Mouse (Mus musculus): ENCODE measurements around the gene Grik3. TPM values are rescaled to one million over a fixed set of nuclear protein-coding genes. Genes with fewer than 3 reads are reported as not detected.

Gene Grik3
- polyA plus RNA-seq, 1 experiment from 2014 or later: 0.01 TPM

DNA sequence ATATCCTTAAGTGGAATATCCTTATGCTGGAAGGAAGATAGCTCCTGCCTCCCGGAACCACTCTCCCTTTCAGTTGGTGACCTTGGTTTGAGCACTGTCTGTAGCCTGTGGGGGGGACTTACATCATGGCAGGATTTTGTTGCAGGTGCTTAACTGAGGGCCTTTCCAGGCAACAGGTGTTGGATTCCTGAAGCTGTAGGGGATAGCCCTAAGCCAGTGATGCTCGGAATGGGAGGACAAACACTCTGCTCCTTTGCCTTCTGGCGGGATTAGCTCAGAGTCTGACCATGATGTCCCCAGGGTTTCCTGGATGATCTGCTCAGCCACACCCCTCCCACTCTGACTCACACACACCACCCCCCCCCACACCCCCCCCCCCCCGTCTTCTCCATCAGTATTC, 45.5 kb downstream of the Grik3 start:
- Histone ChIP-seq H3K9me3 (replicated peaks; ENCODE audit: low read length) (no peaks in the 10 kb centered on the region), H3K4me3 (replicated peaks; ENCODE audit: low read depth, low read length) (no peak overlapping the region), H3K9ac (ENCODE audit: low read depth, low read length) (no peak overlapping the region), H3K27me3 (ENCODE audit: insufficient read depth, low read length) (peaks cover 3% of the 10 kb centered on the region; the same call in 1 of the 2 replicates), H3K27ac (no peak overlapping the region), H3K4me2 (ENCODE audit: low read length) (no peak overlapping the region), H3K4me1 (replicated peaks; ENCODE audit: insufficient read depth, low read length) (no peaks in the 10 kb centered on the region), H3K36me3 (ENCODE audit: insufficient read depth, low read length) (no peaks in the 10 kb centered on the region)
- no peak for TF ChIP-seq CTCF (IDR thresholded peaks at IDR 0.05; ENCODE audit: low read depth)
- no peak for DNase-seq (ENCODE audit: low spot score)
- WGBS: 52% methylated on average over 4 of the region's 4 CpGs
- no peak for ATAC-seq (replicated peaks; ENCODE audit: low FRiP score, low read depth)

DNA sequence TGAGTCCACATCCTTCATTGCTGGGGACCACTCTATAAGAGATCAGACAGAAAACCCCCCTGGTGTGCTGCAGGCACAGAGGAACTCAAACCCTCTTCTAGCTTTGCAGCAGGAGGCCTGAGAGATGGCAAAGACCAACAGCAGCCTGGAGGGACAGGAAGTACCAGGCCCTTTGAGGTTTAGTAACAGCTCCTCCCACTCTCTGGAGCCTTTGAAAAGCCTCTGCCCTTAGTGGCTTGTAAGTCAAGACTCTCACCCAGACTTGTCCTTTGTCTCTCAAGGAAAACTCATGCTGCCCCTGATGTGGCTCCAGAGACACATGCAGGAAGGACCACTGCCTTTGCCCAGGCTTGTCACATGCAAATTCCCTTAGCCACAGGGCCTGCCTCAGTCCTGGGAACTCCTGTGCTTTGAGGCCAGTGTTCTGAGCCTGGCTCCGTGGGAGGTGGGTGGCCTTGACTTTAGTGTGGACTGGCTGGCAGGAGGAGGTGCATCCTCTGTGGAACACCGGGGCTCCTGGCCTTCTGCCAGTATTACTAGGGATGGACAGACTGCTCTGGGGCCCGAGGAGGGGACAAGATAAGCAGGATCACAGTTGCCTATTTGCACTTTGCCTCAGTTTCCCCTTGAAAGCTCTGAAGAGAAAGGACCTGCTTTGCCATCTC, 47.9 kb downstream of the Grik3 start:
- no peak overlapping the region for H3K4me2 ChIP-seq (ENCODE audit: low read length)
- no peak overlapping the region for H3K27ac ChIP-seq
- DNase-seq (ENCODE audit: low spot score) (no peak), ATAC-seq (replicated peaks; ENCODE audit: low FRiP score, low read depth) (no peak)
- no peak overlapping the region for H3K9ac ChIP-seq (ENCODE audit: low read depth, low read length)
- no peaks in the 10 kb centered on the region for H3K4me1 ChIP-seq (replicated peaks; ENCODE audit: insufficient read depth, low read length)
- no peak overlapping the region for H3K4me3 ChIP-seq (replicated peaks; ENCODE audit: low read depth, low read length)
- H3K27me3 ChIP-seq (ENCODE audit: insufficient read depth, low read length): peaks cover 3% of the 10 kb centered on the region; the same call in 1 of the 2 replicates
- H3K9me3 ChIP-seq (replicated peaks; ENCODE audit: low read length): no peaks in the 10 kb centered on the region
- WGBS: 10% methylated on average over 3 of the region's 3 CpGs
- TF ChIP-seq CTCF (IDR thresholded peaks at IDR 0.05; ENCODE audit: low read depth): no peak
- no peaks in the 10 kb centered on the region for H3K36me3 ChIP-seq (ENCODE audit: insufficient read depth, low read length)

DNA sequence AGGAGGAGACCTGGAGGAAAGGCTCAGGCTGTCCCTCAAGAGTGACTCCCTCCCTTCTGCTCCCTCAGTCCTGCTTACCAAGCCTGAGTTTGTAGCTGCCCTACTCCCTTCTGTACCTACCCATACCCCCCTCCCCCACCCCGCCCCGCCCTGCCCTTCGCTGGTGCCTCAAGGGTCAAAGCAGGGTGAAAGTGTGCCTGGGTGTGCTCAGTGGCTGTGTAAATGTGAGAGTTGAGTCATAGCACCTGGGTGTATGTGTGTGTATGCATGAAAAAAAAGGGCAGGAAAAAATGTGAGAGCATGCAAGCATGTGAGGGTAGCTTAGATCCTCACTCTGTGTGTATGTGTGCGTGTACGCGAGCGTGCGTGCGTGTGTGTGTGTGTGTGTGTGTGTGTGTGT, 49.1 kb downstream of the Grik3 start:
- no peaks in the 10 kb centered on the region for H3K36me3 ChIP-seq (ENCODE audit: insufficient read depth, low read length)
- no peak for ATAC-seq (replicated peaks; ENCODE audit: low FRiP score, low read depth)
- 76% methylated on average over 9 of the region's 9 CpGs for WGBS
- H3K4me2 ChIP-seq (ENCODE audit: low read length): no peak overlapping the region
- TF ChIP-seq CTCF (IDR thresholded peaks at IDR 0.05; ENCODE audit: low read depth): no peak
- no peak overlapping the region for H3K27ac ChIP-seq
- DNase-seq (ENCODE audit: low spot score): no peak
- H3K4me3 ChIP-seq (replicated peaks; ENCODE audit: low read depth, low read length): no peak overlapping the region
- H3K27me3 ChIP-seq (ENCODE audit: insufficient read depth, low read length): no peaks in the 10 kb centered on the region; the same call in 1 of the 2 replicates
- H3K9ac ChIP-seq (ENCODE audit: low read depth, low read length): no peak overlapping the region
- no peaks in the 10 kb centered on the region for H3K4me1 ChIP-seq (replicated peaks; ENCODE audit: insufficient read depth, low read length)
- no peaks in the 10 kb centered on the region for H3K9me3 ChIP-seq (replicated peaks; ENCODE audit: low read length)

DNA sequence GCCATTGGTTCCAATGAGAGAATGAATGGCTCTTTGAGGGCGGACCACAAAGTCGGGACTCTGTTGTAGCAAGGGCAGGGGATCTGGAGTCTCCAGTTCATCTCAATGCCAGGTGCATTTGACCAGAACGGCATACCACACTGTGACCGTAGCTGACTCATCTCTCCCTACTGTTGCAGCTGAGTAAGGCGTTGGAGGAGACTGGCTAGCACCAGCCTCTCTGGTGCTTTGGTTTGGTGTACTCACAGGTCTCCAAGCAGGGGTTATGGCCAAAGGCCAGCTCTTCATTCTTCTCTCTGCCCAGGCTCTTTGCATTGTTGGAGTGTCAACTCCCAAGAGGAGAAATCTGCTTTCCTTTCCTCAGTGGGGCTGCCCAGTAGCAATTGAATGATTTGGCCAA, 52.7 kb downstream of the Grik3 start:
- no peak for DNase-seq (ENCODE audit: low spot score)
- Histone ChIP-seq H3K27me3 (ENCODE audit: insufficient read depth, low read length) (no peaks in the 10 kb centered on the region), H3K27ac (no peak overlapping the region), H3K9me3 (replicated peaks; ENCODE audit: low read length) (no peaks in the 10 kb centered on the region), H3K36me3 (ENCODE audit: insufficient read depth, low read length) (no peaks in the 10 kb centered on the region), H3K9ac (ENCODE audit: low read depth, low read length) (no peak overlapping the region), H3K4me2 (ENCODE audit: low read length) (no peak overlapping the region), H3K4me1 (replicated peaks; ENCODE audit: insufficient read depth, low read length) (no peaks in the 10 kb centered on the region), H3K4me3 (replicated peaks; ENCODE audit: low read depth, low read length) (no peak overlapping the region)
- ATAC-seq (replicated peaks; ENCODE audit: low FRiP score, low read depth): no peak
- no peak for TF ChIP-seq CTCF (IDR thresholded peaks at IDR 0.05; ENCODE audit: low read depth)
- 82% methylated on average over 5 of the region's 5 CpGs for WGBS

DNA sequence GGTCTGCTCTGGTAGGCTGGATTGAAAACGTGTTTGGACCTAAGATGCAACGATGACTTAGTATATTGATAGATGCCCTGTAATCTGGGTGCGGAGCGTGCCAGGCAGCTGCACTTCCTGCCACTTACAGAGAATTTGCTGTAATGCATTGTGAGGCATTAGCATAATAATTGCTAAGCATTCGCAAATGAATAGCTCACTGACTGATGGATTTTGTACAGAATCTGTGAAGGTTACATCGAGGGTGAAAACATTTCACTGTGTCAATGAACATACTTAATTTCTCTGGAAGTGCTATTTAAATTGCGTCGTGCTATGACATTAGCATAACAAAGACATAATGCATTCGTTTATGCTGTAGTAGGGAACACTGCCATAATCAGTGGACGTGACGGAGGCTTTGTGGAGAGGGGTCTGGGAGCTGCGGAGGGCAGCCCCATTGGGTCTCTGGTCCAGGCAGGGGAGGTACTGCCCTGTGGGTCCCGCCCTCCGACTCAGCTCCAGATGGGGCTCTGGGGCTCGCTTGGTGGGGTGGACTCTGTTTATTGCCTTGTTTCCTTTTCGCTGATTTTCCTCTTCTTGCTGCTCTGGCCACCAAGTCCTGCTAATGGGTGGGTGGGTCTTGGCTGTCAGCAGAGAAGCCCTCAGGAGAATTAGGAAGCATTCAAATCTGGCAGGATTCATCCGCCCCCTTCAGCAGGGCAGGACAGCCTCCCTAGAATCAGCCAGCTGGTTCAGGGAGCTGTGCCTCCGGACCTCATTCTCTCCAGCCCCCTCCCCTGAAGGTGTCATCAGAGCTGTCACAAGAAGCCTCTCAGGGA, 54.7 kb downstream of the Grik3 start:
- no peaks in the 10 kb centered on the region for H3K9me3 ChIP-seq (replicated peaks; ENCODE audit: low read length)
- H3K4me3 ChIP-seq (replicated peaks; ENCODE audit: low read depth, low read length): no peak overlapping the region
- DNase-seq (ENCODE audit: low spot score): no peak
- TF ChIP-seq CTCF (IDR thresholded peaks at IDR 0.05; ENCODE audit: low read depth): no peak
- H3K36me3 ChIP-seq (ENCODE audit: insufficient read depth, low read length): no peaks in the 10 kb centered on the region
- no peaks in the 10 kb centered on the region for H3K27me3 ChIP-seq (ENCODE audit: insufficient read depth, low read length)
- no peak for ATAC-seq (replicated peaks; ENCODE audit: low FRiP score, low read depth)
- no peak overlapping the region for H3K9ac ChIP-seq (ENCODE audit: low read depth, low read length)
- WGBS: 28% methylated on average over 18 of the region's 18 CpGs
- H3K27ac ChIP-seq: no peak overlapping the region
- H3K4me2 ChIP-seq (ENCODE audit: low read length): no peak overlapping the region
- no peaks in the 10 kb centered on the region for H3K4me1 ChIP-seq (replicated peaks; ENCODE audit: insufficient read depth, low read length)

DNA sequence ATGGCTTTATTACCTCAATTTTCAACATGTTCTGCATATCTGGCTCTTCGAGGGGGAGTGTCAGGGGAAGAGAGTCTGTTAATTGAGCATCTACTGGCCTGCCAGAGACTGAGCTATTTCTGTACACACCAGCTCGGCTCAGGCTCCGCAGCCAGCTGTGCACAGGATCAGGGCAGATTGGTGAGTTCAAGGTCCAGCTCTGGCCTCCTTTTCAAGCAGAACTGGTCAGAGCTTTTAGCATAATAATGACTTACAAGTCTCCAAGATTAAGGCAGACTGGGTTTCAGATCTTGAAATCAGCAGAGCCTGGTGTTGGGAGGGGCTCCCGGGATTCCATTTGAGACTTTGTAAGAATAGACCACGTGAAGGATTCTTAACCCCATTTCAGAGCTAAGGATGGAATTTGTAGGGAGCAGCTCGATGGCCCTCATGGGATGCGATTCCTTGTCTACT, 55.3 kb downstream of the Grik3 start:
- DNase-seq (ENCODE audit: low spot score) (no peak), ATAC-seq (replicated peaks; ENCODE audit: low FRiP score, low read depth) (no peak)
- Histone ChIP-seq H3K9ac (ENCODE audit: low read depth, low read length) (no peak overlapping the region), H3K4me2 (ENCODE audit: low read length) (no peak overlapping the region), H3K27me3 (ENCODE audit: insufficient read depth, low read length) (no peaks in the 10 kb centered on the region), H3K4me1 (replicated peaks; ENCODE audit: insufficient read depth, low read length) (no peaks in the 10 kb centered on the region), H3K9me3 (replicated peaks; ENCODE audit: low read length) (no peaks in the 10 kb centered on the region), H3K27ac (no peak overlapping the region), H3K36me3 (ENCODE audit: insufficient read depth, low read length) (no peaks in the 10 kb centered on the region), H3K4me3 (replicated peaks; ENCODE audit: low read depth, low read length) (no peak overlapping the region)
- 46% methylated on average over 7 of the region's 7 CpGs for WGBS
- no peak for TF ChIP-seq CTCF (IDR thresholded peaks at IDR 0.05; ENCODE audit: low read depth)
